Mouse (Mus musculus) stomach, postnatal 0 days (tissue): ENCODE results near the gene Gm19345. TPM values are rescaled to one million over a fixed set of nuclear protein-coding genes. Genes with fewer than 3 reads are reported as not detected.
A peak's percentile ranks its signal among the peaks of the same experiment; 100 is the strongest.

ENCODE experiments used
- ATAC-seq: fragments of 200-750 bp; cut with Nextera tagmentation; 2 replicates; pipeline ENCODE4 v1.8.0; 2017; ENCODE audit not compliant: low FRiP score, low TSS enrichment
- DNase-seq: peaks from one replicate; pipeline ENCODE4 v3.0.0-alpha.2; 2016; ENCODE audit warnings: low spot score
- H3K27ac ChIP-seq: fragments of 300-500 bp; sonication (generic); replicated peaks from 2 replicates; pipeline ENCODE4 v1.5.1; 2014; ENCODE audit warnings: mild to moderate bottlenecking, control low read depth
- H3K27me3 ChIP-seq: fragments of 300-500 bp; sonication (generic); 2 replicates; pipeline ENCODE4 v1.6.1; 2014; ENCODE audit warnings: low read length; ENCODE audit not compliant: control insufficient read depth, insufficient read depth
- H3K36me3 ChIP-seq: fragments of 300-500 bp; sonication (generic); 2 replicates; pipeline ENCODE4 v1.6.1; 2014; ENCODE audit warnings: low read length, mixed read lengths; ENCODE audit not compliant: control insufficient read depth, insufficient read depth
- H3K4me1 ChIP-seq: fragments of 300-500 bp; sonication (generic); replicated peaks from 2 replicates; pipeline ENCODE4 v1.6.1; 2014; ENCODE audit warnings: antibody characterized with exemption; ENCODE audit not compliant: control insufficient read depth, insufficient read depth
- H3K4me2 ChIP-seq: fragments of 300-500 bp; sonication (generic); replicated peaks from 2 replicates; pipeline ENCODE4 v1.6.1; 2014; ENCODE audit warnings: low read depth, mild to moderate bottlenecking, control low read depth, moderate library complexity
- H3K4me3 ChIP-seq: fragments of 300-500 bp; sonication (generic); 2 replicates; pipeline ENCODE4 v1.5.1; 2014; ENCODE audit warnings: low read depth, low read length, control low read depth
- H3K9ac ChIP-seq: fragments of 300-500 bp; sonication (generic); 2 replicates; pipeline ENCODE4 v1.6.1; 2014; ENCODE audit warnings: mild to moderate bottlenecking, low read length, control low read depth, mixed read lengths
- H3K9me3 ChIP-seq: fragments of 300-500 bp; sonication (generic); 2 replicates; pipeline ENCODE4 v1.6.1; 2016; ENCODE audit warnings: low read length; ENCODE audit not compliant: control insufficient read depth
- CTCF ChIP-seq: IDR thresholded peaks from 2 replicates; pipeline ENCODE4 v1.5.1; 2016; ENCODE audit warnings: antibody characterized with exemption, low read depth, mild to moderate bottlenecking, moderate library complexity
- EP300 ChIP-seq: optimal IDR thresholded peaks from 2 replicates; pipeline ENCODE3; 2016; ENCODE audit warnings: antibody characterized with exemption
- WGBS: fragments of 180-500 bp; shearing (Covaris S2); extraction: QIAGEN DNeasy Blood & Tissue Kit; methylation state at CpG from one replicate; pipeline ENCODE4 v1.1.7; 2014; 5-methylcytosine and 5-hydroxymethylcytosine counted together
- polyA plus RNA-seq: library from polyadenylated mRNA; unstranded; fragments of >200 nt; fragmentation: Nextera tagmentation; extraction: Ambion mirVana; gene quantifications from 2 replicates; pipeline ENCODE4 v1.2.1, GENCODE M21; 2015

Gene Gm19345
- polyA plus RNA-seq, 1 experiment from 2014 or later: 0.41 TPM

GRCm38 (mm10) chr7:19871137-19871621 is 19.4 kb downstream of the Gm19345 start:
- H3K4me3 ChIP-seq: no peak overlapping the region
- H3K4me1 ChIP-seq: 0 out of 2 replicates have a peak, but pooled peaks cover 2% of the 10 kb centered on the region
- no peaks in the 10 kb centered on the region for H3K9me3 ChIP-seq
- no peak for TF ChIP-seq EP300
- TF ChIP-seq CTCF: no peak
- no peaks in the 10 kb centered on the region for H3K36me3 ChIP-seq
- H3K27me3 ChIP-seq: no peaks in the 10 kb centered on the region
- H3K27ac ChIP-seq: no peak overlapping the region
- no peak for DNase-seq
- H3K4me2 ChIP-seq: no peak overlapping the region
- ATAC-seq: no peak
- no peak overlapping the region for H3K9ac ChIP-seq
- 62% methylated on average over 10 of the region's 10 CpGs for WGBS

DNA sequence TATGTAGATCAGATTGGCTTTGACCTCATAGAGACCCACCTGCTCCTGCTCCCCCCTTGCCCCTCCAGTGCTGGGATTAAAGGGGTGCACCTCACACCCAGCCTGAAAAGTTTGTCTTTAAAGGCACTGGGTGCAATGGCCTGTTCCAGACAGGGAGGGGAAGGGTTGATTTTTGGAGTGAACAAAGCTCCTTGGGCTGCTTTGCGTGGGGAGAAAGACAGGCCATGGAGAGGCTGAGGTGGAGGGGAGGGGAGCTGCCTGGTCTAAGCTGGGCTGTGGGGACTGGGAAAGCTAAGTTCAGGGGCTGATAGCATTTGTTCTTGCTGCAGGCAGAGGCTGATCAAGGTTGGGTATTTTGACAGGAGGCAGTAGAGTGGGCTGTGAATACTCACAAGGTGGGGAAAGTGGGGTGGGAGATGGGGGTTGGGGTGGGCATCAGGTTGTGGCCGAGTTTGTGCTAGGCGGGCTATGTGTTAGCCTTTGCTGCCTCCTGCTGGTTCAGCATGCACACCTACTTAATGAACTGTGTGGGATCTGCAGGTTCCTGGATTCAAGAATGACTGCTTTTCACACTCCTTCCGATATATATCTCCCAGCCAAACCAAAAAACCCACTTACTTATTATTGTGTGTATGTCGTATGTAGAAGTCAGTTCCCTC is 20.3 kb downstream of the Gm19345 start:
- no peaks in the 10 kb centered on the region for H3K9me3 ChIP-seq
- no peaks in the 10 kb centered on the region for H3K36me3 ChIP-seq
- DNase-seq (peak; percentile 58), ATAC-seq (no peak)
- H3K27me3 ChIP-seq: no peaks in the 10 kb centered on the region
- TF ChIP-seq EP300 (no peak), CTCF (peak; percentile 74)
- H3K4me1 ChIP-seq: 0 out of 2 replicates have a peak, but pooled peaks cover 2% of the 10 kb centered on the region
- H3K27ac ChIP-seq: no peak overlapping the region
- H3K4me3 ChIP-seq: no peak overlapping the region
- WGBS: 31% methylated on average over 5 of the region's 5 CpGs
- no peak overlapping the region for H3K4me2 ChIP-seq
- H3K9ac ChIP-seq: no peak overlapping the region

GRCm38 (mm10) chr7:19875948-19876682 is 24.3 kb downstream of the Gm19345 start:
- peak; percentile 54 for ATAC-seq
- H3K4me2 ChIP-seq: no peak overlapping the region; the same call in 1 of the 2 replicates
- no peak overlapping the region for H3K27ac ChIP-seq
- no peaks in the 10 kb centered on the region for H3K27me3 ChIP-seq
- WGBS: 42% methylated on average over 13 of the region's 13 CpGs
- 0 out of 2 replicates have a peak, but pooled peaks cover 2% of the 10 kb centered on the region for H3K4me1 ChIP-seq
- no peak overlapping the region for H3K4me3 ChIP-seq
- no peaks in the 10 kb centered on the region for H3K9me3 ChIP-seq
- no peak overlapping the region for H3K9ac ChIP-seq
- peak; percentile 87 for TF ChIP-seq CTCF
- TF ChIP-seq EP300: no peak
- no peaks in the 10 kb centered on the region for H3K36me3 ChIP-seq
- no peak for DNase-seq

GRCm38 (mm10) chr7:19876781-19877425 is 25.1 kb downstream of the Gm19345 start:
- 0 out of 2 replicates have a peak, but pooled peaks cover 2% of the 10 kb centered on the region for H3K4me1 ChIP-seq
- TF ChIP-seq EP300 (no peak), CTCF (peak; percentile 11; the same call in 1 of the 2 replicates)
- no peaks in the 10 kb centered on the region for H3K27me3 ChIP-seq
- H3K4me2 ChIP-seq: no peak overlapping the region; the same call in 1 of the 2 replicates
- no peaks in the 10 kb centered on the region for H3K36me3 ChIP-seq
- WGBS: 28% methylated on average over 14 of the region's 14 CpGs
- no peak overlapping the region for H3K9ac ChIP-seq
- H3K27ac ChIP-seq: no peak overlapping the region
- no peak overlapping the region for H3K4me3 ChIP-seq
- peak; percentile 62 for DNase-seq
- ATAC-seq: peak; percentile 80
- no peaks in the 10 kb centered on the region for H3K9me3 ChIP-seq

GRCm38 (mm10) chr7:19880754-19881153 is 29.0 kb downstream of the Gm19345 start:
- DNase-seq (no peak), ATAC-seq (no peak)
- WGBS: 75% methylated on average over 8 of the region's 8 CpGs
- H3K9ac ChIP-seq: no peak overlapping the region
- no peaks in the 10 kb centered on the region for H3K36me3 ChIP-seq
- no peaks in the 10 kb centered on the region for H3K27me3 ChIP-seq
- H3K4me3 ChIP-seq: no peak overlapping the region
- no peaks in the 10 kb centered on the region for H3K9me3 ChIP-seq
- no peak overlapping the region for H3K27ac ChIP-seq
- H3K4me1 ChIP-seq: 0 out of 2 replicates have a peak, but pooled peaks cover 2% of the 10 kb centered on the region
- H3K4me2 ChIP-seq: no peak overlapping the region
- TF ChIP-seq EP300: no peak
- peak; percentile 37 for TF ChIP-seq CTCF
